Mouse (Mus musculus): Measurements from ENCODE around the gene Kif6. TPM values are rescaled to one million over a fixed set of nuclear protein-coding genes. Genes with fewer than 3 reads are reported as not detected.

Gene Kif6
- total RNA-seq, 2 experiments from 2014 or later = not detected

GRCm38 (mm10) chr17:49732706-49733105 is 117.8 kb downstream of the Kif6 start:
- no peak for ATAC-seq (replicated peaks; ENCODE audit: low FRiP score, low TSS enrichment, poor library complexity, severe bottlenecking)

- no peak for ATAC-seq (replicated peaks; ENCODE audit: low FRiP score, low TSS enrichment, poor library complexity, severe bottlenecking)
These were observed 119.1 kb downstream of the Kif6 start for GRCm38 (mm10) chr17:49734079-49734478.

DNA sequence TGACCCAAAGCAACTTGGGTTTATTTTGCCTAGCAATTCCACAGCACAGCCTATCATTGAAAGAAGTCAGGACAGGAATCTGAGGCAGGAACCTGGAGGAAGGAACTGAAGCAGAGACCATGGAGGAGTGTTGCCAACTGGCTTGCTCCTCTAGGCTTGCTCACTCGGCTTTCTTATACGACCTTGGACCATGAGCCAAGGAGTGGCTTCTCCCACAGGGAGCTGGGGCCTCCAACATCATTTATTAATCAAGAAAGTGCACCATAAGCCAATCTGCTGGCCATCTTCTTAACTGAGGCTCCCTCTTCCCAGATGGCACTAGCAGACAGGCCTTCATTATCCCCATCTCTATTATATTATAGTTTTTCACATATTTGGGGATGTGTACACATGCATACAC is 119.8 kb downstream of the Kif6 start:
- ATAC-seq (replicated peaks; ENCODE audit: low FRiP score, low TSS enrichment, poor library complexity, severe bottlenecking) = no peak

DNA sequence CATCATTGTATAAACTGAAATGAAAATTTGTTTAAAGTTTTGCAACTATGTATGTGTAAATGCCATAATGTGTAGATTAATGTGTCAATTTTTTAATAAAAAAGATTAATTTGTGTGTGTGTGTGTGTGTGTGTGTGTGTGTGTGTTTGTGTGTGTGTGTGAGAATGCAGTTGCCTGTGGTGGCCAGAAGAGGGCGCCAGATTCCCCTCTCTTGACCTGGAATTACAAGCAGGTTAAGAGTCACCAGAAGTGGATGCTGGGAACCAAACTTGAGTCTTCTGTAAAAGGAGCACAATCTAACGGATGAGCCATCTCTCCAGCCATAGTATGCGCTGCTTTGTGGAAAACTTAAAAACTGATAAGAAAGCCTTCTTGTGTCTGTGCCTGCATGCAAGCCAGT is 121.4 kb downstream of the Kif6 start:
- ATAC-seq (replicated peaks; ENCODE audit: low FRiP score, low TSS enrichment, poor library complexity, severe bottlenecking) = no peak

GRCm38 (mm10) chr17:49737217-49737774 is 122.4 kb downstream of the Kif6 start:
- no peak for ATAC-seq (replicated peaks; ENCODE audit: low FRiP score, low TSS enrichment, poor library complexity, severe bottlenecking)

GRCm38 (mm10) chr17:49738351-49738750 is 123.4 kb downstream of the Kif6 start:
- no peak for ATAC-seq (replicated peaks; ENCODE audit: low FRiP score, low TSS enrichment, poor library complexity, severe bottlenecking)

GRCm38 (mm10) chr17:49739896-49740679 is 125.2 kb downstream of the Kif6 start:
- no peak for ATAC-seq (replicated peaks; ENCODE audit: low FRiP score, low TSS enrichment, poor library complexity, severe bottlenecking)

- no peak for ATAC-seq (replicated peaks; ENCODE audit: low FRiP score, low TSS enrichment, poor library complexity, severe bottlenecking)
These were observed 126.2 kb downstream of the Kif6 start for GRCm38 (mm10) chr17:49741172-49741571.

DNA sequence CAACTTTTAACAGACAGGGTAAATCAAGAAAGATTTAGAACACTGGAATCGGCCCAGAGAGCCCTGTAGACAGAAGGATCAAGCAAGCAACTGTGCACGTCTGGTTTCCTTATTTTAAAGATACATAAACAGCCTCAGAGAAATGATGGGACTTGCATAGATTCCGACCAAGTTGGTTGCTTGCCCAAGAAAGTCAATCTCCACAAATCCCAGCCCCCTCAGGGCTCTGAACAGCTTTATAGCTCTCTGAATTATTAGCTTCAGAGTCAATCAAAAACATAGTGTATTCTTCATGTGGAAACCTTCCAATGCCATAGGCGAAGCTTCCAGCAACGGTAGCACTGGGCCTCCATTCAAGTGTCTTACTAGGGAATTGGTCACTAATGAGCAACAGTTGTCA is 127.0 kb downstream of the Kif6 start:
- ATAC-seq (replicated peaks; ENCODE audit: low FRiP score, low TSS enrichment, poor library complexity, severe bottlenecking) = no peak

- ATAC-seq (replicated peaks; ENCODE audit: low FRiP score, low TSS enrichment, poor library complexity, severe bottlenecking) = no peak
These were observed 128.9 kb downstream of the Kif6 start for GRCm38 (mm10) chr17:49743580-49744463.

DNA sequence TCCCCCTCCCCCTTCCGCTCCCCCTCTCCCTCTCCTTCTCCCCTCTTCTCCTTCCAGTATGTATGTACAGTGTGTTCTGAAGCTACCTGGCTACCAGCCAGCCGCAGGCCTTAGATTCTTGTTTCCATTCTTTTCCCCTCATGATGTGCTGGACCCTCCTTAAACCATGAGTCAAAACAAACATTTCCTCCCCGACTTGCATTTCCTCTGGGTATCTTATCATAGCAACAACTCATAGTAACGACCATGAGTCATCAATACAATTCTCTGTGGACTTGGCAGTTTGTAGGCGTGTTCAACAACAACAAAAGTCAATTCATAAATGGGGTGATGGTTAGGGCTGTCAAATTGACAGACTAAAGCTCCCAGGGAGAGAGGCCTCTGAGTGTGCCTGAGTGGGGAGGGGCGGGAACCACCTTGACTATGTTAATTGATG is 136.0 kb downstream of the Kif6 start:
- ATAC-seq (replicated peaks; ENCODE audit: low FRiP score, low TSS enrichment, poor library complexity, severe bottlenecking) = no peak

DNA sequence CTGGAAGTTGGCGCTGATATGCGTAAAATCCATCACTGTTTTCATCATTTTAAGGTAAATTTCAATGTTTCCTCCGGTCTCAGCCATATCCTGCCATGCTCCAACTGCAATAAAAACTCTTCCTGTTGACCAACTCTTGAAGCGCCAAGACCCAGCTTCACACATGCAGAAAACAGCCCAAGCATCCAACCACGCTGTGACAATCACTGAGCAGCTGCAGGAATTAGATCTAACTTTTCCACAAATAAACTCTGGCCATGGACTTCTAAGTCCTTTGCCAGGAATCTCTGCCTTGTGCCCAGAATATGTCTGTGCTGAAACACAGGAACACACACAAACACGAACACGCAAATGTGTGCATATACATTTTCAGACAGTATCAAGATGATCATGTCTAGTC is 138.9 kb downstream of the Kif6 start:
- no peak for ATAC-seq (replicated peaks; ENCODE audit: low FRiP score, low TSS enrichment, poor library complexity, severe bottlenecking)

GRCm38 (mm10) chr17:49756862-49757261 is 141.9 kb downstream of the Kif6 start:
- ATAC-seq (replicated peaks; ENCODE audit: low FRiP score, low TSS enrichment, poor library complexity, severe bottlenecking) = no peak

- no peak for ATAC-seq (replicated peaks; ENCODE audit: low FRiP score, low TSS enrichment, poor library complexity, severe bottlenecking)
These were observed 144.1 kb downstream of the Kif6 start for GRCm38 (mm10) chr17:49759047-49759446.

DNA sequence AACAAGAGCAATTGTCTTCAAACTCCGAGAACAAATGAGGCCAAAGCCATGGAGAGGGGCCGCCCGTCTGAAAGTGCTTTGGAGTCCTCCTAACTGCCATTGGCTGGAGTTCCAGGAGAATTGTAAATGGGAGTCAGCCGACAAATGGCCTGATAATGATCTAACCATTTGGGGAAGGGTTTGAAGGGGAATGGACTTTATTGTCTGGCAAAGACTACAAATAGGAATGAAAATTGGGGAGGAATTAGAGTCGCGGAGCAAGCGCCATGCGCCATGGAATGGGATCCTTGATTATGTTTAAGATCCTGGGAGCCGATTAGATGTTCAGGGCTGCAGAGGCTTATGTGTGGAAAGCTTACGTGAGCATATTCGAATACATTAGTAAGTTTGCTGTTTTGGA is 146.3 kb downstream of the Kif6 start:
- ATAC-seq (replicated peaks; ENCODE audit: low FRiP score, low TSS enrichment, poor library complexity, severe bottlenecking) = no peak

DNA sequence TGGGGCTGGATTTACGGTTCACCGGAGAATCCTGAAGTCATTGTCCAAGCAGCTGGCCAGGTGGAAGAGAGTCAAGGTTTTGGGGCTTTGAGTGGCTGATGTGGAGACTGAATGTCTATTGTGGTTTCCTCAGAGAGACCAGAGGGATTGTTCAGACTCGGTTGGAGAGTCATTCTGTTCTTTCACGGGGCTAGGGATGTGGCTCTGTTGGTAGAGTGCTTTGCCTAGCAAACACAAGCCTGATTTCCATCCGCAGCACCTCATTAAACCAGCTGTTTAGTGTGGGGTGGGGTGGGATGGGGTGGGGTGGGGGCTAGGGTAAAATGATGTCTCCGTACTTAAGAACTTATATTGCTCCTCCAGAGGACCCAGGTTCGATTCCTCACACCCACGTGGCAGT is 146.9 kb downstream of the Kif6 start:
- no peak for ATAC-seq (replicated peaks; ENCODE audit: low FRiP score, low TSS enrichment, poor library complexity, severe bottlenecking)

DNA sequence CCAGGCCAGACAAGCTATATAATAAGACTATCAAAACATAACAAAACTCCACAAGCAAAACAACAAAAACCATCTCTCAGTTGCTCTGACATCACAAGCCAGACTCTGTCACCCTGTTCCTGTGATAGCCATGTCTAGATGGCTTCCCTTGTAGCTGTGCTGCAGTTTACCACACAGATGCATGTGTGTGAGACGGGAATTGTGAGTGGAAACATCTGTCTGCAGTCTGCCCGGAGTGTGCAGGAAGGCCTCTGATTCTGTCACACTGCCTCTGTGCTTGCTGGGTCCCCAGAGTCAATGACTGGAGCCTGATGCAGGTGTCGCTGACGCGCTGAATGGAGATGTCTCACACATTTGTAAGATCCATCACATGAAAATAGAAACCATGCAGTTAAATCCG is 150.0 kb downstream of the Kif6 start:
- ATAC-seq (replicated peaks; ENCODE audit: low FRiP score, low TSS enrichment, poor library complexity, severe bottlenecking) = no peak

GRCm38 (mm10) chr17:49767717-49768370 is 152.9 kb downstream of the Kif6 start:
- ATAC-seq (replicated peaks; ENCODE audit: low FRiP score, low TSS enrichment, poor library complexity, severe bottlenecking) = no peak

DNA sequence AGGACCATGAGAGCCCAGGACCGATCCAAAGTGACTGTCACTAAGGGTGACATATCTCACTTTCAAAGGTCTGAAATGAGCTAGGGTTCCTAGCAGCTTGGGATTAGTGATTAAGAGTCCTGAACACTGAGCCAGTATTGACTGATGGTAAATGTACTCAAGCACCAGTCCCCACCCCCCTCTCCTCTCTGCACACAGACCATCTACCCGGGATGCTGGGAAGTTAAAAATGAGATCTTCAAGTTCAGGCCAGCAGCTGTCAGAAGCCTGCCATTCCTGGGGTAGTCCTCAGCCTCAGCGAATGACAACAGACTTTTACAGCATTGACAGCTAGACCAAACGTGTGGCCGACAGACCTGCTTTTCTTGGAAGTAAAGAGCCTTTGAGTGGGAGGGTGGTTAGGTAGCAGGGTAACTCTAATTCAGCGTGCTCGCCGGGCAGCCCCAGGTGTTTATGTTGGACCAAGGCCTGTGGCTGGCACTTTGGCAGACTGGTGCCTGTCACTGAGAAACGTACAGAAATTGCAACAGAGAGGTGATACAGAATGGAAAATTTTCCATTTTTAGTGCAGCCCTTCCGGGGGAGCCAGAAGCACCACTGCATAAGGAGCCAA is 156.9 kb downstream of the Kif6 start:
- ATAC-seq (replicated peaks; ENCODE audit: low FRiP score, low TSS enrichment, poor library complexity, severe bottlenecking) = no peak

Data from megakaryocyte-erythroid progenitor cell, adult 5-6 weeks (primary cell).